Mouse (Mus musculus): ENCODE data around the gene Prkn.

DNA sequence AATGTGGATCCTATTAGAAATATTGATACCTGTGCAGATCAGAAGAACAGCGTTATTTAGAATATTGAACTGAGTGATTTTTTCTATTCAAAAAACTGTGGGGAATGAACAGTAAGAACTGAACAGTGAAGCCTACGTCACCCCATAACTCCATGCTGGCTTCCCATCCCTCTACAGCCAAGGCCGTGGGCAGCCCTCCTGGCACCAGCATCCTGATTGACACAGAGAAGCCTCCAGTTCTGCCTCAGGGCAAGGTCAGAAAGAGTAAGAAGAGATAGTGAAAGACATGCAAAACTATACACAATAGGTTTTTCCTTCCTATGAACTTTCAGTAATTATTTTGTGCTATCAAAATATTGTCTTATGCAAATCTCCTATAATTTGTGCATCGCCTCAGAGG lies 557.5 kb downstream of the Prkn start:
- TF ChIP-seq CTCF (IDR thresholded peaks at IDR 0.05; ENCODE audit: insufficient read depth, low read length) (no peak), POLR2A (IDR thresholded peaks at IDR 0.05; ENCODE audit: borderline replicate concordance, extremely low read depth, low read depth, low read length) (no peak)

All from lung, adult 2 months (tissue).